Mouse (Mus musculus): Measurements from ENCODE around the gene Pwp2.

Gene Pwp2

GRCm38 (mm10) chr10:78143727-78144505, 41.0 kb downstream of the Pwp2 start:
- H3K27me3 ChIP-seq (ENCODE audit: insufficient read depth, low read length) = peaks cover 23% of the 10 kb centered on the region
- no peaks in the 10 kb centered on the region for H3K36me3 ChIP-seq (ENCODE audit: insufficient read depth, low read length)
- no peaks in the 10 kb centered on the region for H3K9me3 ChIP-seq (ENCODE audit: low read length)
- TF ChIP-seq POU5F1 (IDR thresholded peaks at IDR 0.05; ENCODE audit: borderline replicate concordance, low read length) (no peak), CTCF (conservative IDR thresholded peaks at IDR 0.05; ENCODE audit: low read length) (no peak), NANOG (IDR thresholded peaks at IDR 0.05; ENCODE audit: borderline replicate concordance, low read length) (no peak)
- H3K4me1 ChIP-seq (replicated peaks; ENCODE audit: low read depth, low read length) = peaks cover 4% of the 10 kb centered on the region; the same call in 1 of the 2 replicates
- H3K4me3 ChIP-seq (replicated peaks; ENCODE audit: low read length) = no peak overlapping the region

GRCm38 (mm10) chr10:78140843-78141242, 44.1 kb downstream of the Pwp2 start:
- H3K27me3 ChIP-seq (ENCODE audit: insufficient read depth, low read length) = peaks cover 17% of the 10 kb centered on the region
- H3K36me3 ChIP-seq (ENCODE audit: insufficient read depth, low read length) = no peaks in the 10 kb centered on the region
- H3K9me3 ChIP-seq (ENCODE audit: low read length) = no peaks in the 10 kb centered on the region
- H3K4me3 ChIP-seq (replicated peaks; ENCODE audit: low read length) = no peak overlapping the region
- no peak for TF ChIP-seq NANOG (IDR thresholded peaks at IDR 0.05; ENCODE audit: borderline replicate concordance, low read length)
- TF ChIP-seq CTCF (conservative IDR thresholded peaks at IDR 0.05; ENCODE audit: low read length) = no peak
- no peak for TF ChIP-seq POU5F1 (IDR thresholded peaks at IDR 0.05; ENCODE audit: borderline replicate concordance, low read length)
- peaks cover 7% of the 10 kb centered on the region; the same call in 1 of the 2 replicates for H3K4me1 ChIP-seq (replicated peaks; ENCODE audit: low read depth, low read length)

GRCm38 (mm10) chr10:78140251-78140600, 44.7 kb downstream of the Pwp2 start:
- Histone ChIP-seq H3K4me1 (replicated peaks; ENCODE audit: low read depth, low read length) (peaks cover 13% of the 10 kb centered on the region), H3K27me3 (ENCODE audit: insufficient read depth, low read length) (peaks cover 13% of the 10 kb centered on the region; the same call in 1 of the 2 replicates), H3K4me3 (replicated peaks; ENCODE audit: low read length) (no peak overlapping the region), H3K36me3 (ENCODE audit: insufficient read depth, low read length) (no peaks in the 10 kb centered on the region), H3K9me3 (ENCODE audit: low read length) (no peaks in the 10 kb centered on the region)
- TF ChIP-seq POU5F1 (IDR thresholded peaks at IDR 0.05; ENCODE audit: borderline replicate concordance, low read length) = no peak
- TF ChIP-seq CTCF (conservative IDR thresholded peaks at IDR 0.05; ENCODE audit: low read length) = no peak
- no peak for TF ChIP-seq NANOG (IDR thresholded peaks at IDR 0.05; ENCODE audit: borderline replicate concordance, low read length)

- Histone ChIP-seq H3K9me3 (ENCODE audit: low read length) (no peaks in the 10 kb centered on the region), H3K27me3 (ENCODE audit: insufficient read depth, low read length) (peaks cover 13% of the 10 kb centered on the region; the same call in 1 of the 2 replicates), H3K36me3 (ENCODE audit: insufficient read depth, low read length) (no peaks in the 10 kb centered on the region), H3K4me3 (replicated peaks; ENCODE audit: low read length) (no peak overlapping the region), H3K4me1 (replicated peaks; ENCODE audit: low read depth, low read length) (peaks cover 18% of the 10 kb centered on the region)
- TF ChIP-seq NANOG (IDR thresholded peaks at IDR 0.05; ENCODE audit: borderline replicate concordance, low read length) = no peak
- no peak for TF ChIP-seq POU5F1 (IDR thresholded peaks at IDR 0.05; ENCODE audit: borderline replicate concordance, low read length)
- TF ChIP-seq CTCF (conservative IDR thresholded peaks at IDR 0.05; ENCODE audit: low read length) = no peak
Measured at GRCm38 (mm10) chr10:78139572-78140250, 45.2 kb downstream of the Pwp2 start.

- no peak overlapping the region for H3K4me3 ChIP-seq (replicated peaks; ENCODE audit: low read length)
- 0 out of 2 replicates have a peak, but pooled peaks cover 8% of the 10 kb centered on the region for H3K27me3 ChIP-seq (ENCODE audit: insufficient read depth, low read length)
- H3K36me3 ChIP-seq (ENCODE audit: insufficient read depth, low read length) = no peaks in the 10 kb centered on the region
- peaks cover 20% of the 10 kb centered on the region for H3K4me1 ChIP-seq (replicated peaks; ENCODE audit: low read depth, low read length)
- TF ChIP-seq POU5F1 (IDR thresholded peaks at IDR 0.05; ENCODE audit: borderline replicate concordance, low read length) (no peak), NANOG (IDR thresholded peaks at IDR 0.05; ENCODE audit: borderline replicate concordance, low read length) (no peak), CTCF (conservative IDR thresholded peaks at IDR 0.05; ENCODE audit: low read length) (no peak)
- H3K9me3 ChIP-seq (ENCODE audit: low read length) = no peaks in the 10 kb centered on the region
Measured at GRCm38 (mm10) chr10:78138812-78139523, 46.0 kb downstream of the Pwp2 start.

- Histone ChIP-seq H3K4me3 (replicated peaks; ENCODE audit: low read length) (no peak overlapping the region), H3K4me1 (replicated peaks; ENCODE audit: low read depth, low read length) (peaks cover 20% of the 10 kb centered on the region), H3K27me3 (ENCODE audit: insufficient read depth, low read length) (0 out of 2 replicates have a peak, but pooled peaks cover 8% of the 10 kb centered on the region), H3K36me3 (ENCODE audit: insufficient read depth, low read length) (no peaks in the 10 kb centered on the region), H3K9me3 (ENCODE audit: low read length) (peaks cover 5% of the 10 kb centered on the region; the same call in 1 of the 2 replicates)
- no peak for TF ChIP-seq POU5F1 (IDR thresholded peaks at IDR 0.05; ENCODE audit: borderline replicate concordance, low read length)
- no peak for TF ChIP-seq CTCF (conservative IDR thresholded peaks at IDR 0.05; ENCODE audit: low read length)
- no peak for TF ChIP-seq NANOG (IDR thresholded peaks at IDR 0.05; ENCODE audit: borderline replicate concordance, low read length)
Measured at GRCm38 (mm10) chr10:78137191-78137590, 47.8 kb downstream of the Pwp2 start.

GRCm38 (mm10) chr10:78135947-78136346, 49.0 kb downstream of the Pwp2 start:
- Histone ChIP-seq H3K27me3 (ENCODE audit: insufficient read depth, low read length) (peaks cover 11% of the 10 kb centered on the region; the same call in 1 of the 2 replicates), H3K36me3 (ENCODE audit: insufficient read depth, low read length) (no peaks in the 10 kb centered on the region)
- no peak for TF ChIP-seq CTCF (conservative IDR thresholded peaks at IDR 0.05; ENCODE audit: low read length)

More at GRCm38 (mm10) chr10:78135947-78136346, 49.0 kb downstream of the Pwp2 start:
- Histone ChIP-seq H3K9me3 (ENCODE audit: low read length) (peaks cover 5% of the 10 kb centered on the region; the same call in 1 of the 2 replicates), H3K4me1 (replicated peaks; ENCODE audit: low read depth, low read length) (peaks cover 20% of the 10 kb centered on the region), H3K4me3 (replicated peaks; ENCODE audit: low read length) (no peak overlapping the region)

Data from E14TG2a.4 (cell line).